Mouse (Mus musculus) myocyte (in vitro differentiated cells): ENCODE data around the gene Lman2l. TPM values are rescaled to one million over a fixed set of nuclear protein-coding genes. Genes with fewer than 3 reads are reported as not detected.
A peak's percentile ranks its signal among the peaks of the same experiment; 100 is the strongest.

Source experiments
- H3K27me3 ChIP-seq: one replicate; pipeline ENCODE4 v1.6.1; 2011; ENCODE audit not compliant: control insufficient read depth, insufficient read depth, insufficient read length
- H3K36me3 ChIP-seq: one replicate; pipeline ENCODE4 v1.6.1; 2011; ENCODE audit not compliant: control insufficient read depth, insufficient read depth
- H3K4me2 ChIP-seq: one replicate; pipeline ENCODE4 v1.6.1; 2011; ENCODE audit warnings: low read depth, control low read depth
- H3K4me3 ChIP-seq: one replicate; pipeline ENCODE4 v1.5.1; 2011; ENCODE audit warnings: mild to moderate bottlenecking, control low read depth, moderate library complexity
- H3K79me2 ChIP-seq: one replicate; pipeline ENCODE4 v1.6.1; 2011; ENCODE audit not compliant: control insufficient read depth, insufficient read depth
- H3ac ChIP-seq: one replicate; pipeline ENCODE4 v1.6.1; 2011; ENCODE audit not compliant: control insufficient read depth, insufficient read length
- CEBPB ChIP-seq: IDR thresholded peaks from 2 replicates; pipeline ENCODE4 v1.6.1; 2011; ENCODE audit warnings: mild to moderate bottlenecking, moderate library complexity; ENCODE audit not compliant: poor library complexity, insufficient read depth, severe bottlenecking
- E2F4 ChIP-seq: IDR thresholded peaks from one replicate; pipeline ENCODE4 v1.6.1; 2011; ENCODE audit warnings: mild to moderate bottlenecking, control low read depth, moderate library complexity; ENCODE audit not compliant: insufficient read depth
- MAX ChIP-seq: IDR thresholded peaks from one replicate; pipeline ENCODE4 v1.6.1; 2011; ENCODE audit warnings: low read depth, mild to moderate bottlenecking, control low read depth
- MYOD1 ChIP-seq, 3 experiments: IDR thresholded peaks; one replicate each; pipeline ENCODE4 v1.6.1; 2011; ENCODE audit warnings: control low read depth in 2 of 3, low read depth in 2 of 3, mild to moderate bottlenecking in 2 of 3, moderate library complexity in 1 of 3; ENCODE audit not compliant: insufficient read length in 2 of 3, control insufficient read depth in 1 of 3
- MYOG ChIP-seq, 3 experiments: IDR thresholded peaks; one replicate each; pipeline ENCODE4 v1.6.1; 2011; ENCODE audit warnings: control low read depth in 2 of 3, low read depth in 2 of 3, mild to moderate bottlenecking in 2 of 3; ENCODE audit not compliant: insufficient read length in 2 of 3, control insufficient read depth in 1 of 3, insufficient read depth in 1 of 3
- POLR2A ChIP-seq: IDR thresholded peaks from one replicate; pipeline ENCODE4 v1.6.1; 2011; ENCODE audit warnings: low read depth, mild to moderate bottlenecking, control low read depth, moderate library complexity; ENCODE audit not compliant: insufficient read length
- POLR2AphosphoS2 ChIP-seq: IDR thresholded peaks from one replicate; pipeline ENCODE4 v1.6.1; 2011; ENCODE audit warnings: low read depth, control low read depth; ENCODE audit not compliant: insufficient read length
- REST ChIP-seq: IDR thresholded peaks from one replicate; pipeline ENCODE4 v1.6.1; 2011; ENCODE audit warnings: mild to moderate bottlenecking, control low read depth, moderate library complexity; ENCODE audit not compliant: insufficient read depth, insufficient read length
- SRF ChIP-seq: IDR thresholded peaks from one replicate; pipeline ENCODE4 v1.6.1; 2011; ENCODE audit warnings: low read depth; ENCODE audit not compliant: control insufficient read depth, insufficient read length
- TCF12 ChIP-seq: IDR thresholded peaks from one replicate; pipeline ENCODE4 v1.6.1; 2011; ENCODE audit warnings: mild to moderate bottlenecking, control low read depth; ENCODE audit not compliant: poor library complexity, insufficient read depth, severe bottlenecking
- TCF3 ChIP-seq: IDR thresholded peaks from one replicate; pipeline ENCODE4 v1.6.1; 2011; ENCODE audit warnings: low read depth, control low read depth; ENCODE audit not compliant: insufficient read length
- USF1 ChIP-seq: IDR thresholded peaks from one replicate; pipeline ENCODE4 v1.6.1; 2011; ENCODE audit warnings: low read depth, mild to moderate bottlenecking, control low read depth, moderate library complexity
- polyA plus RNA-seq: library from polyadenylated mRNA; unstranded; fragments of >200 nt; fragmentation: generic; extraction: Trizol; gene quantifications from one replicate; pipeline ENCODE4 v1.2.1, GENCODE M21; 2012; ENCODE audit warnings: missing spikeins

Lman2l gene
- polyA plus RNA-seq, 1 experiment: 44.8 TPM

GRCm38 (mm10) chr1:36476426-36476825, 31.4 kb upstream of the Lman2l start:
- Histone ChIP-seq H3ac (no peak overlapping the region), H3K36me3 (no peaks in the 10 kb centered on the region), H3K27me3 (no peaks in the 10 kb centered on the region), H3K4me2 (peak overlapping the region; percentile 87), H3K4me3 (peak overlapping the region; percentile 75), H3K79me2 (peaks cover 90% of the 10 kb centered on the region)
- TF ChIP-seq MAX: no peak
- no peak for TF ChIP-seq TCF12
- no peak for TF ChIP-seq E2F4

DNA sequence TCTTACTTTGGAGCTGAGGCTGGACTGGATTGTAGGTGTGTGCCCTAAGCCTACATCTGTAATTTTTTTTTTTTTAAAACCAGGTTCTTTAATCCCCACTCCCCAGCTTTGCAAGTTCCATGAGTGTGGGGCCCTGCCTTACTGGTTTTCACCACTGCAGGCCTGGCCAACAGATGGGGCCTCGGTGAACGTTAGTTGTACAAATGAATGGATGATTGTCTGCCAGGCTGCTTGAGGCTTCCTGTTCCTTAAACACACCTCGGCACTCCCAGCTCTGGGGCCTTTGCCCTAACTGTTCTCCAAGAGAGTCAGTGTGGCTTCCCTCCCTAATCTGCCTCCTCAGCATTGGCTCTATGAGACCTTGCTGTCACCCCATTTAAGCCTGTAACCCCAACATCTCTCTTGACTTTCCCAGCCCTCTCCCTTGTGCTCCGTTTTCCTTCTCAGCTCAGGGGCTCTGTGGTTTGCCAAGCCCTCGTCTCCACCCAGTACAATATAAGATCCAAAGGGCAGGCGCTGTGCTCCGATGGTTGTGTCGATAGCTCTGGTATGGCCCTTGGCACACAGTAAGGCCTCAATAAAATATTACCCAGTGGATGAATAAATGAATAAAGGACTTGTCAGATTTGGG, 30.5 kb upstream of the Lman2l start:
- Histone ChIP-seq H3K36me3 (no peaks in the 10 kb centered on the region), H3K79me2 (peaks cover 84% of the 10 kb centered on the region), H3ac (no peak overlapping the region), H3K4me3 (peak overlapping the region; percentile 75), H3K27me3 (no peaks in the 10 kb centered on the region), H3K4me2 (peak overlapping the region; percentile 87)
- TF ChIP-seq MYOD1 (IDR thresholded peaks at IDR 0.05; ENCODE audit: control insufficient read depth in 1 of 3, insufficient read length in 2 of 3, low read depth in 2 of 3): no peak
- TF ChIP-seq TCF12: no peak
- no peak for TF ChIP-seq REST
- no peak for TF ChIP-seq SRF
- no peak for TF ChIP-seq MAX
- TF ChIP-seq POLR2A: no peak
- TF ChIP-seq USF1: no peak

DNA sequence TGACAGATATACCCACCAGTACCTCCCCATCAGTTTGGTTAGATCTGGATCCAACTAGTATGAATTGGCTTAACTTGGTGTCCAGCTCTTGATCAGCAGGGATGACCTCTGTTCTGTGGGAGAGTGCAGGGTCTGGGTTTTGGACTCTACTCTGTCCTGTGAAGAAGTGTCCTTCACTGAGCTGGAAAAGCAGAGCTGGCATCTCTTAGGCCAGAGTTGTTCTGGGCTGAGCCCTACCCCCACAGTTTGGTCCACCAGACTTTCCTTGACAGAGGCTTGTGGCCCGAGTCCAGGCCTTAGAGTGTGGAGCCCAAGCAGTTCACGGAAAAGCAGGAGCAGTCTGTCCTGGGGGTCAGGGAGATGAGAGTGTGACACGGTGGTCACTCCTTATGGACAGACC, 29.6 kb upstream of the Lman2l start:
- Histone ChIP-seq H3K79me2 (peaks cover 77% of the 10 kb centered on the region), H3K4me3 (peak overlapping the region; percentile 75), H3ac (no peak overlapping the region), H3K4me2 (peak overlapping the region; percentile 87), H3K27me3 (no peaks in the 10 kb centered on the region), H3K36me3 (no peaks in the 10 kb centered on the region)
- TF ChIP-seq TCF3: no peak
- no peak for TF ChIP-seq MAX
- TF ChIP-seq POLR2AphosphoS2: no peak
- TF ChIP-seq E2F4: no peak
- no peak for TF ChIP-seq TCF12
- no peak for TF ChIP-seq SRF

DNA sequence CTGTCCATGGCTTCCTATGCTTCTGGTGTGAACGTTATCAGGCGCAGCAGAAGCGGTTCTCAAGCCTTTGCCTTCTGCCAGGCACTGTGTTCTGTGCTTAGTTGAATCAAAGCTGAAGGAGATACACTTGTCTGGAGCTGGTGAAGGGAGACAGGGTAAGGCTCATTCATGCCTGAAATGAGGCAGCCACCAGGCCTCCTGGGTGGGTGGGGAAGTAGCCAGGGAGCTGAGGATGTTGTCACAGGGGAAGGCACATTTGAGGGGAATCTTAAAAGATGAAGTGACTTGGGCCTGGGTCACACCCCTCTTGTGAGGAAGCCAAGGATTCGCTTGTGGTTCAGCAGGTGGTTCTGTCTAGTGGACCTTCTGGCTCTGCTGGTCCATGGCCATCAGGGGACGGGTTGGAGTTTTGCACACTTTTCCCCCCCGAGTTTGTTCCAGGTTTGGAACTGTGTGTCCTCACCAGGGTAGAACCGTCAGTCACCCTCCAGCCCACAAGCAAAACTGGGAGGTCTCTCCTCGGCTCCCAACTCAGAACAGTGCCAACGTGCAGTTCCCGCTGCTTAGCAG, 28.2 kb upstream of the Lman2l start:
- peak overlapping the region; percentile 75 for H3K4me3 ChIP-seq

DNA sequence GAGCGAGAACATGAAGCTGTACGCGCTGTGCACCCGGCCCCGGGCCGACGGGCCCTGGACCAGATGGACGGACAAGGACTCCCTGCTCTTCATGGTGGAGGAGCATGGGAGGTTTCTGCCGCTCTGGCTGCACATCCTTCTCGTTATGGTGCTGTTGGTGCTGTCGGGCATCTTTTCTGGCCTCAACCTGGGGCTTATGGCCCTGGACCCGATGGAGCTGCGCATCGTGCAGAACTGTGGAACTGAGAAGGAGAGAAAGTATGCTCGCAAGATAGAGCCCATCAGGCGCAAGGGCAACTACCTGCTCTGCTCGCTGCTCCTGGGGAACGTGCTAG, 27.0 kb upstream of the Lman2l start:
- Histone ChIP-seq H3K4me2 (peak overlapping the region; percentile 87), H3K36me3 (no peaks in the 10 kb centered on the region), H3K4me3 (peak overlapping the region; percentile 75), H3K27me3 (no peaks in the 10 kb centered on the region), H3K79me2 (peaks cover 51% of the 10 kb centered on the region), H3ac (peak overlapping the region; percentile 64)
- no peak for TF ChIP-seq POLR2A

More for the DNA sequence above, 28.2 kb upstream of the Lman2l start:
- H3K27me3 ChIP-seq: no peaks in the 10 kb centered on the region
- no peak for TF ChIP-seq SRF
- TF ChIP-seq TCF12: no peak
- no peak for TF ChIP-seq MAX
- no peaks in the 10 kb centered on the region for H3K36me3 ChIP-seq
- peak overlapping the region; percentile 87 for H3K4me2 ChIP-seq
- peaks cover 63% of the 10 kb centered on the region for H3K79me2 ChIP-seq
- H3ac ChIP-seq: no peak overlapping the region

DNA sequence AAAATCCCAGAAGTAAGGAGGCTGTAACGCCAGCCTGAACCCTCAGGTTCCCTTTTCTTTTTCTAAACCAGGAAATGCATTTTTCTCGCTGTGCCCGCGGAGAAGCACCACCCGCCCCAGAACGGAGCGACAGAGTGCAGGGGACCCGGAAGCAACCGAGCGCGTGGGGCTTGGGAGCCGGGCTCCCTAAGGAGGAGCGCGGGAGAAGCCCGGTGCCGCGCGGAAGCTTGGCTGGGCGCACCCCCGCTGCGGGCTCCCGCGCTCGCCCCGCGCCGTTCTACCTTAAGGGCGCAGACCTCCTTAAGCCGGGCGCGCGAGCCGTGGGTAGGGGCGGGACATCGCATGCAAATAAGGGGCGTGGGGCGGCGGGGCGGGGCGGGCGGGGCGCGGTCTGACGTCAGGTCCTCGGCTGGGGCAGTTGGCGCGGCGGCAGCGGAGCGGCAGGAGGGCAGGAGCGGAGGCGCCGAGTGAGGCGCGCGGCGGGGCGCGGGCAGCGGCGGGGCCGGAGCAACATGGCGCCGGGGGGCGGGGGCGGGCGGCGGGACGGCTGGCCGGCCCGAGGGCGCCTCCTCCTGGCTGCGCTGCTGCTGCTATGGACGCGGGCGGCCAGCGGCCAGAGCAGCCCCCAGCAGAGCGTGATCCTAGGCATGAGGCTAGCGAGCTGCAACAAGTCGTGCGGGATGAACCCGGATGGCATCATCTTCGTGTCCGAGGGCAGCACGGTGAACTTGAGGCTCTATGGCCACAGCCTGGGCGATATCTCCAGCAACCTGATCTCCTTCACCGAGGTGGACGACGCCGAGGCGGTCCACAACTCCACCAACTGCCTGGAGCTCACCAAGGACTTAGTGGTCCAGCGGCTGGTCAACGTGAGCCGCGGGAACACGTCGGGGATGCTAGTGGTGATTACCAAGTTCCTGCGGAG, 26.4 kb upstream of the Lman2l start, which contains the start of gene Cnnm4:
TSS of gene Cnnm4 (plus strand) at position 440 of the 925 bp plus-strand sequence.
- Histone ChIP-seq H3K27me3 (no peaks in the 10 kb centered on the region), H3ac (peak within 1 kb of the TSS; percentile 64), H3K36me3 (no peaks in the 10 kb centered on the region), H3K79me2 (peaks cover 45% of the 10 kb centered on the region), H3K4me3 (peak within 1 kb of the TSS; percentile 75), H3K4me2 (peak within 1 kb of the TSS; percentile 87)
- peak in 1 of 3 experiments; percentile 52 for TF ChIP-seq MYOD1 (IDR thresholded peaks at IDR 0.05; ENCODE audit: control insufficient read depth in 1 of 3, insufficient read length in 2 of 3, low read depth in 2 of 3)
- no peak for TF ChIP-seq USF1
- TF ChIP-seq POLR2AphosphoS2: peak; percentile 87
- TF ChIP-seq POLR2A: peak; percentile 86
- TF ChIP-seq MAX: no peak
- TF ChIP-seq CEBPB: no peak
- TF ChIP-seq TCF12: no peak
- TF ChIP-seq SRF: no peak
- no peak for TF ChIP-seq TCF3
- TF ChIP-seq REST: no peak
- peak in 1 of 3 experiments; percentile 61 for TF ChIP-seq MYOG (IDR thresholded peaks at IDR 0.05; ENCODE audit: control insufficient read depth in 1 of 3, insufficient read depth in 1 of 3, insufficient read length in 2 of 3, low read depth in 2 of 3)
- no peak for TF ChIP-seq E2F4
